16 mouse cellular contexts compared by ENCODE assay signal in the genomic region with DNA sequence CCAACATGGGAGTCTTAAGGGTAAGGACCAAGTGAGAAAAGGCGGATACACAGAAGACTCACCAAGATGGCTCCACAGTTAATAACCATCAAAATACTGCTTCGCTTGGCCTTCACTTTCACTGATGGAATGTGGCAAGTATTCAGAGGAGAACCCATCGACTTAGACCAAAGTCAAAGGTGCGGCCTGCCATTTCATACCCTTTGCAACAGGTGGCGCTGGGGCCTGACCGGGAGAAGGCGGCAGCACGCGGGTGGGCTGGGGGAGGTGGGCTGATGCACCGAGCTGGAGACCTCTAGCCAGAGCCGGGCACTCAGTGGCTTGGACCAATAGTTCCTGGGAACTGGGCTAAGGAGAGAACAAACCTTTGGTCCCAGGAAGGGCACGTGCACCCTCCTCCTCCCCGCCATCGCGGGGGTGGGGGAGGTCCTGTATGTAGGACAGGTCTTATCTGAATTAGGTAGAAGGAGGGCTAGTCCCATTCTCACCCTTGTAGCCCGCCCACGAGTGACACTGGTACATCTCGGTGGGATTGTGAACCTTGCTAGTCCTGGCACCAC. TPM values are rescaled to one million over a fixed set of nuclear protein-coding genes. Genes with fewer than 3 reads are reported as not detected.
DNase-seq lines count a peak whose midpoint lies in the region; ATAC-seq and TF ChIP-seq lines count a peak whose summit lies in the region.
"Had no signal": no experiment of that assay in that cellular context is flagged by ENCODE, and none has a peak within 500 bp of the region (broad histone marks: within the 10 kb centered on the region; RNA-seq: fewer than 3 reads in every experiment).

No protein-coding gene starts in this region.

- no peaks in the 10 kb centered on the region for H3K9me3 ChIP-seq in hindbrain, embryonic 11.5 days (ENCODE audit: control insufficient read depth, low read length)
- H3K9me3 ChIP-seq in hindbrain, embryonic 13.5 days = peaks cover 16% of the 10 kb centered on the region
- peaks cover 20% of the 10 kb centered on the region for H3K9me3 ChIP-seq in midbrain, embryonic 12.5 days
- H3K9me3 ChIP-seq in midbrain, postnatal 0 days (ENCODE audit: low read length) = peaks cover 8% of the 10 kb centered on the region; the same call in 1 of the 2 replicates
- H3K9me3 ChIP-seq in embryonic facial prominence, embryonic 13.5 days = peaks cover 30% of the 10 kb centered on the region
- peaks cover 2% of the 10 kb centered on the region; the same call in 1 of the 2 replicates for H3K9me3 ChIP-seq in limb, embryonic 15.5 days

- no peaks in the 10 kb centered on the region for H3K36me3 ChIP-seq in hindbrain, embryonic 11.5 days (ENCODE audit: control insufficient read depth, insufficient read depth, low read length)
- no peaks in the 10 kb centered on the region for H3K36me3 ChIP-seq in hindbrain, embryonic 13.5 days
- no peaks in the 10 kb centered on the region for H3K36me3 ChIP-seq in midbrain, embryonic 12.5 days
- no peaks in the 10 kb centered on the region for H3K36me3 ChIP-seq in midbrain, postnatal 0 days (ENCODE audit: insufficient read depth, low read length)
- no peaks in the 10 kb centered on the region for H3K36me3 ChIP-seq in embryonic facial prominence, embryonic 13.5 days
- H3K36me3 ChIP-seq in limb, embryonic 15.5 days = no peaks in the 10 kb centered on the region
- H3K36me3 ChIP-seq: liver, embryonic 15.5 days had no signal

- H3K27me3 ChIP-seq in hindbrain, embryonic 11.5 days (ENCODE audit: control insufficient read depth, insufficient read depth, low read length) = no peaks in the 10 kb centered on the region
- no peaks in the 10 kb centered on the region for H3K27me3 ChIP-seq in hindbrain, embryonic 13.5 days
- no peaks in the 10 kb centered on the region for H3K27me3 ChIP-seq in midbrain, embryonic 12.5 days
- H3K27me3 ChIP-seq in midbrain, postnatal 0 days (ENCODE audit: insufficient read depth, low read length) = no peaks in the 10 kb centered on the region
- H3K27me3 ChIP-seq in embryonic facial prominence, embryonic 13.5 days = no peaks in the 10 kb centered on the region
- no peaks in the 10 kb centered on the region for H3K27me3 ChIP-seq in limb, embryonic 15.5 days
- H3K27me3 ChIP-seq: heart, embryonic 13.5 days; Patski had no signal

- H3K4me2 ChIP-seq in hindbrain, embryonic 11.5 days (replicated peaks; ENCODE audit: low read depth, low read length) = no peak overlapping the region
- no peak overlapping the region for H3K4me2 ChIP-seq in hindbrain, embryonic 13.5 days
- H3K4me2 ChIP-seq in midbrain, embryonic 12.5 days (replicated peaks) = peak overlapping the region; percentile 58
- H3K4me2 ChIP-seq in midbrain, postnatal 0 days (ENCODE audit: low read depth, low read length, poor library complexity, severe bottlenecking) = no peak overlapping the region
- H3K4me2 ChIP-seq in embryonic facial prominence, embryonic 13.5 days = no peak overlapping the region
- no peak overlapping the region for H3K4me2 ChIP-seq in limb, embryonic 15.5 days
- H3K4me2 ChIP-seq: heart, embryonic 13.5 days; liver, embryonic 15.5 days had no signal

- TF ChIP-seq CTCF in midbrain, postnatal 0 days (IDR thresholded peaks at IDR 0.05) = no peak

- WGBS in hindbrain, embryonic 11.5 days = 41% methylated on average over 18 of the region's 18 CpGs
- WGBS in hindbrain, embryonic 13.5 days = 43% methylated on average over 18 of the region's 18 CpGs
- 39% methylated on average over 18 of the region's 18 CpGs for WGBS in midbrain, embryonic 12.5 days
- WGBS in midbrain, postnatal 0 days = 42% methylated on average over 18 of the region's 18 CpGs
- 52% methylated on average over 18 of the region's 18 CpGs for WGBS in embryonic facial prominence, embryonic 13.5 days
- WGBS in limb, embryonic 15.5 days = 54% methylated on average over 18 of the region's 18 CpGs

- no peak for ATAC-seq in hindbrain, embryonic 11.5 days (ENCODE audit: low FRiP score)
- ATAC-seq in hindbrain, embryonic 13.5 days (ENCODE audit: low FRiP score) = no peak
- ATAC-seq in midbrain, embryonic 12.5 days (ENCODE audit: low FRiP score, low read depth) = no peak
- no peak for ATAC-seq in midbrain, postnatal 0 days (ENCODE audit: low FRiP score)
- no peak for ATAC-seq in embryonic facial prominence, embryonic 13.5 days (ENCODE audit: insufficient number of reproducible peaks, insufficient read depth, low FRiP score, low TSS enrichment, low read depth)
- ATAC-seq in limb, embryonic 15.5 days (ENCODE audit: insufficient number of reproducible peaks, low FRiP score, low TSS enrichment, low read depth) = no peak
- ATAC-seq: inflammation-experienced regulatory T-cells, adult 6 months; Patski had no signal

- H3K4me3 ChIP-seq in hindbrain, embryonic 11.5 days (ENCODE audit: low read depth, low read length) = no peak overlapping the region
- H3K4me3 ChIP-seq in hindbrain, embryonic 13.5 days = no peak overlapping the region
- no peak overlapping the region for H3K4me3 ChIP-seq in midbrain, embryonic 12.5 days
- H3K4me3 ChIP-seq in midbrain, postnatal 0 days (ENCODE audit: low read depth, low read length) = no peak overlapping the region
- no peak overlapping the region for H3K4me3 ChIP-seq in embryonic facial prominence, embryonic 13.5 days
- no peak overlapping the region for H3K4me3 ChIP-seq in limb, embryonic 15.5 days
- H3K4me3 ChIP-seq: erythroblast, embryonic 14.5 days; heart, embryonic 13.5 days; left cerebral cortex, adult 2 months; liver, embryonic 15.5 days had no signal

- peak overlapping the region; percentile 83; the same call in 1 of the 2 replicates for H3K27ac ChIP-seq in hindbrain, embryonic 11.5 days (ENCODE audit: low read depth, low read length)
- no peak overlapping the region for H3K27ac ChIP-seq in hindbrain, embryonic 13.5 days
- peak overlapping the region; percentile 63 for H3K27ac ChIP-seq in midbrain, embryonic 12.5 days (replicated peaks)
- H3K27ac ChIP-seq in midbrain, postnatal 0 days (ENCODE audit: low read depth, low read length) = no peak overlapping the region
- H3K27ac ChIP-seq in embryonic facial prominence, embryonic 13.5 days = peak overlapping the region; percentile 85; the same call in 1 of the 2 replicates
- H3K27ac ChIP-seq in limb, embryonic 15.5 days = peak overlapping the region; percentile 80
- H3K27ac ChIP-seq: left cerebral cortex, adult 2 months; liver, embryonic 15.5 days had no signal

- H3K4me1 ChIP-seq in hindbrain, embryonic 11.5 days (replicated peaks; ENCODE audit: control insufficient read depth, insufficient read depth, low read length) = peaks cover 3% of the 10 kb centered on the region; the same call in 1 of the 2 replicates
- peaks cover 45% of the 10 kb centered on the region for H3K4me1 ChIP-seq in hindbrain, embryonic 13.5 days (replicated peaks)
- H3K4me1 ChIP-seq in midbrain, embryonic 12.5 days = peaks cover 43% of the 10 kb centered on the region
- H3K4me1 ChIP-seq in midbrain, postnatal 0 days (ENCODE audit: insufficient read depth, low read length) = no peaks in the 10 kb centered on the region; the same call in 1 of the 2 replicates
- H3K4me1 ChIP-seq in embryonic facial prominence, embryonic 13.5 days = peaks cover 24% of the 10 kb centered on the region
- peaks cover 29% of the 10 kb centered on the region for H3K4me1 ChIP-seq in limb, embryonic 15.5 days
- H3K4me1 ChIP-seq: liver, embryonic 15.5 days had no signal

- no peak for DNase-seq in hindbrain, embryonic 11.5 days (ENCODE audit: low spot score)
- DNase-seq in midbrain, postnatal 0 days (ENCODE audit: low spot score) = no peak
- DNase-seq in urinary bladder, postnatal 36 days (ENCODE audit: low spot score in 2 of 2) = no peak
- no peak for DNase-seq in heart, adult 9 months (ENCODE audit: low spot score in 2 of 2)
- DNase-seq: adrenal gland, postnatal 10 days; spleen, adult 18-20 months had no signal

- H3K9ac ChIP-seq in hindbrain, embryonic 11.5 days (ENCODE audit: low read depth, low read length) = no peak overlapping the region
- H3K9ac ChIP-seq in hindbrain, embryonic 13.5 days = no peak overlapping the region; the same call in 1 of the 2 replicates
- 0 out of 2 replicates have a peak overlapping the region, but pooled peaks have one; percentile 31 for H3K9ac ChIP-seq in midbrain, embryonic 12.5 days (replicated peaks)
- no peak overlapping the region for H3K9ac ChIP-seq in midbrain, postnatal 0 days (replicated peaks; ENCODE audit: low read length, poor library complexity, severe bottlenecking)
- no peak overlapping the region for H3K9ac ChIP-seq in embryonic facial prominence, embryonic 13.5 days
- H3K9ac ChIP-seq in limb, embryonic 15.5 days = no peak overlapping the region
- H3K9ac ChIP-seq: liver, embryonic 15.5 days had no signal

RNA-seq across cellular contexts. Expression of gene Mest, which starts 9.3 kb away (rescaled TPM):
- polyA plus RNA-seq in hindbrain, embryonic 11.5 days (2014; fragmentation: Nextera tagmentation; extraction: Ambion mirVana) = 1,131 and 1,227 TPM in 2 replicates
- 367 and 379 TPM in 2 replicates for polyA plus RNA-seq in hindbrain, embryonic 13.5 days (2015; fragmentation: Nextera tagmentation; extraction: Ambion mirVana)
- 584 and 614 TPM in 2 replicates for polyA plus RNA-seq in midbrain, embryonic 12.5 days (2016; fragmentation: Nextera tagmentation; extraction: Ambion mirVana)
- 323 and 367 TPM in 2 replicates for total RNA-seq in midbrain, postnatal 0 days (2014; rRNA removed)
- 109 and 165 TPM in 2 replicates for polyA plus RNA-seq in midbrain, postnatal 0 days (2015; fragmentation: Nextera tagmentation; extraction: Ambion mirVana)
- polyA plus RNA-seq in embryonic facial prominence, embryonic 13.5 days (2015; fragmentation: Nextera tagmentation; extraction: Ambion mirVana) = 874 and 912 TPM in 2 replicates
- polyA plus RNA-seq in limb, embryonic 15.5 days (2015; fragmentation: Nextera tagmentation; extraction: Ambion mirVana) = 1,721 and 1,971 TPM in 2 replicates

RNA-seq across cellular contexts. Expression of gene Cep41, which starts 39.1 kb away (rescaled TPM):
- 19.7 and 26.8 TPM in 2 replicates for polyA plus RNA-seq in hindbrain, embryonic 11.5 days (2014; fragmentation: Nextera tagmentation; extraction: Ambion mirVana)
- polyA plus RNA-seq in hindbrain, embryonic 13.5 days (2015; fragmentation: Nextera tagmentation; extraction: Ambion mirVana) = 13.3 and 14.2 TPM in 2 replicates
- polyA plus RNA-seq in midbrain, embryonic 12.5 days (2016; fragmentation: Nextera tagmentation; extraction: Ambion mirVana) = 20.1 and 20.7 TPM in 2 replicates
- total RNA-seq in midbrain, postnatal 0 days (2014; rRNA removed) = 8.1 and 15.7 TPM in 2 replicates
- 8.3 and 9.5 TPM in 2 replicates for polyA plus RNA-seq in midbrain, postnatal 0 days (2015; fragmentation: Nextera tagmentation; extraction: Ambion mirVana)
- polyA plus RNA-seq in embryonic facial prominence, embryonic 13.5 days (2015; fragmentation: Nextera tagmentation; extraction: Ambion mirVana) = 23.4 and 23.9 TPM in 2 replicates
- polyA plus RNA-seq in limb, embryonic 15.5 days (2015; fragmentation: Nextera tagmentation; extraction: Ambion mirVana) = 28.6 and 46.4 TPM in 2 replicates

Comparison
In these comparisons a context has a peak if more than half of its experiments do, and no peak if none do; other contexts are left out.
1. H3K27ac ChIP-seq: peak in hindbrain, embryonic 11.5 days (single experiment), midbrain, embryonic 12.5 days (single experiment), embryonic facial prominence, embryonic 13.5 days (single experiment) and limb, embryonic 15.5 days (single experiment); none in hindbrain, embryonic 13.5 days (single experiment) and midbrain, postnatal 0 days (single experiment).